Mouse (Mus musculus): ENCODE measurements at regions not wholly inside any gene's neighbourhood (a gene's known extent, or its start where the extent isn't known, plus 50 kb on each side); places are given as distances from the start of the nearest gene placed in this dataset.

- DNase-seq, result no peak
Observed at GRCm38 (mm10) chr14:105056171-105056570, 121.0 kb downstream of the Rbm26 start.

GRCm38 (mm10) chr14:105038798-105039197 lies 138.3 kb downstream of the Rbm26 start:
- DNase-seq, result no peak

GRCm38 (mm10) chr14:105034712-105035377 lies 142.3 kb downstream of the Rbm26 start:
- DNase-seq, result no peak

GRCm38 (mm10) chr14:105019971-105020370 lies 157.2 kb downstream of the Rbm26 start:
- no peak for DNase-seq

- no peak for DNase-seq
Observed at GRCm38 (mm10) chr14:105016089-105016846, 160.9 kb downstream of the Rbm26 start.

- DNase-seq, result no peak
Observed at GRCm38 (mm10) chr14:105015278-105015677, 161.8 kb downstream of the Rbm26 start.

- no peak for DNase-seq
Observed at GRCm38 (mm10) chr14:105010742-105011141, 166.4 kb downstream of the Rbm26 start.

GRCm38 (mm10) chr14:105008331-105008730 lies 168.8 kb downstream of the Rbm26 start:
- no peak for DNase-seq

GRCm38 (mm10) chr14:104994066-104994465 lies 183.1 kb downstream of the Rbm26 start:
- DNase-seq, result no peak

- DNase-seq, result no peak
Observed at GRCm38 (mm10) chr14:104966046-104966445, 211.1 kb downstream of the Rbm26 start.

GRCm38 (mm10) chr14:104943450-104943849 lies 233.7 kb downstream of the Rbm26 start:
- no peak for DNase-seq

- DNase-seq, result no peak
Observed at GRCm38 (mm10) chr14:104939961-104940360, 237.2 kb downstream of the Rbm26 start.

GRCm38 (mm10) chr14:104937083-104937864 lies 239.9 kb downstream of the Rbm26 start:
- no peak for DNase-seq

GRCm38 (mm10) chr14:104935956-104936355 lies 241.2 kb downstream of the Rbm26 start:
- no peak for DNase-seq

- no peak for DNase-seq
Observed at GRCm38 (mm10) chr14:104905706-104906105, 271.4 kb downstream of the Rbm26 start.

GRCm38 (mm10) chr14:104902120-104903027 lies 274.8 kb downstream of the Rbm26 start:
- no peak for DNase-seq

- DNase-seq, result no peak
Observed at GRCm38 (mm10) chr14:104901072-104901471, 276.1 kb downstream of the Rbm26 start.

GRCm38 (mm10) chr14:104871203-104871602 lies 305.9 kb downstream of the Rbm26 start:
- no peak for DNase-seq

- DNase-seq, result no peak
Observed at GRCm38 (mm10) chr14:104867540-104867939, 309.6 kb downstream of the Rbm26 start.

GRCm38 (mm10) chr14:104863881-104864280 lies 313.2 kb downstream of the Rbm26 start:
- DNase-seq, result no peak

GRCm38 (mm10) chr14:104855913-104856312 lies 321.2 kb downstream of the Rbm26 start:
- no peak for DNase-seq

- DNase-seq, result no peak
Observed at GRCm38 (mm10) chr14:104849274-104849673, 326.8 kb upstream of the Rnf219 start.

GRCm38 (mm10) chr14:104827404-104827803 lies 305.0 kb upstream of the Rnf219 start:
- DNase-seq, result no peak

Data from thymus, postnatal 25 days (tissue).